Mouse (Mus musculus): ENCODE results near the gene Frem3.

Gene Frem3

DNA sequence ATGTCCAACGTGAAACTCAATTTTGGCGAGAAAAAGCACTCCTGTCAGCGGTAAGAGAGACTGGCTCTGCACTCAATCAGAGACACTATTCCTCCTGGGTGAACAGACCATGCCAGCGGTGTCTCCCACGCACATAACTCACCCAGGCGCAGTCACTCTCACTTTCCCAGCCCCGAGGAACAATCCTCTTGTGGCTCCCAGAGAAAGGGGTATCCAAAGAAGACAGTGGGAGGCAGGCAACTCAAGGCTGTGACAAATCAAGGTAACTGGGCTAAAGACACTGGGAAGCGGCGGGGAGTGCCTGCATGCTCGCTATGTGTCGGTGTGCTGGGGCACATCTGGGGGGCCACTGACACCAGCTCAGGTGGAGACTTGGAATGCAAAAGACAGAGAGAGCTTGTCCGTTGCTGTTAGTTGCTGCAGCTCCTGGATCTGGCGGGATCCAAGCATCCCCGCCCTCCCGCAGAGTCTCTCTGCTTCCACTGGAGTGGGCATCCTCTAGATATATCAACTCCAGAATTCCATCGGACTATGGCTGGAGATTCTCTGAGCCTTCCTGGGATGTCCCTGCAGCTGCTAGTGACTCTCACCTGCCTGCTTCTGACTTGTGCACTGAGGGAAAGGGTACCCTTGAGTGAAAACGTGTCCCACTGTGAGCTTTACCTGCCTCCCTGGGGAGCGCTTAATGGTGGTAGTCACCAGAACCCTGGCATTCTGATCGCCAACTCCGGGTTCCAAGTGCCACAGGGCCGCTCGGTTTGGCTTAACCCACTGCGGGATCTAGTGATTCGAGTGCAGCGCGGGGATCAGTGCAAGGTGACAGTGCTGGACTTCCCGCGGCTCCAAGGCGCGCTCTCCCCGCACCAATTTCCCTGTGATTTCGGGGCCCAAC, at the start of gene Frem3:
TSS of gene Frem3 (plus strand) at position 532 of the 892 bp plus-strand sequence.
- DNase-seq = no peak

DNA sequence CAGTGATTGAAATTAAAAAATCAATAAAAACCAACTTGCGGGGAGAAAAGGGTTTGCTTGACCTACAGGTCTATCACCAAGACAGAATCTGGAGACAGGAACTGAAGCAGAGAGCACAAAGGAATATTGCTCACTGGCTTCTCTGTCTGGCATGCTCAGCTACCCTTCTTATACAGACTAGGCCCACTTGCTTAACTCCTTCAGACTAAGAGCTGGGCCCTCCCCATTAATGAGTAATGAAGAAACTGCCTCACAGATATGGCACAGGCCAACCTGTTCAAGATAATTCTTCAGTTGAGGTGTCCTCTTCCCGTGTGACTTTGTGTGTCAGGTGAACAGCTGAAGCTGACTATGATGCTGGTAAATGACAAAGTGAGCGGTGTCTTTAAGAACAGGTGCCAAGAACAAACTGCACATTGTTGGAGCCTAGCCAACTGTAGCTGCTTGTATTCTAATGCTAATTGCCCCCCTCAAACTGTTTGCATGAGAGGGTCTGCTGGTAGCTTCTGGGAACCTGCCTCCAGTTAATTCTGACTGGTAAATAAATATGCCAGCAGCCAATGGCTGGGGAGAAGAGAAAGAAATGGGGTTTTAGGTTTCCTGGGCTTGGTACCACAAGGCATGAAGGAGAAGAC, 46.6 kb upstream of the Frem3 start:
- DNase-seq = no peak

DNA sequence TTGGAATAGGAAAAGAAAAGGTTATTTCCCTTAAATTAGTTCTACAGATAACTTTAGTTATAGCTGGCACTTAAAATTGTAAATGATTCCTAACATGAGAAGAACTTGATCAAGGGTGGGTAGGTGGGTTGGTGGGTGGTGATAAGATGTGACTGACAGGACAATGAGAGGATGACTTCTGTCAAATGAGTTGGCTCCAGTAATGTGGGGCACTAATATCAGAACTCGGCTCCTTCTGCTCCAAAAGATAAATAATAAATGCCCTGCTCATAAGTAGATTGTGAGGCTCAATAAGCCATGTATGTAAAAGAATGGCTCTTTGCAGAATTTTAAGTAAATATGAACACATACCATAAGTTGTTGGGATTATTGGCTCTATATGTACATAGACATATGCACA, 43.4 kb upstream of the Frem3 start:
- DNase-seq = no peak

DNA sequence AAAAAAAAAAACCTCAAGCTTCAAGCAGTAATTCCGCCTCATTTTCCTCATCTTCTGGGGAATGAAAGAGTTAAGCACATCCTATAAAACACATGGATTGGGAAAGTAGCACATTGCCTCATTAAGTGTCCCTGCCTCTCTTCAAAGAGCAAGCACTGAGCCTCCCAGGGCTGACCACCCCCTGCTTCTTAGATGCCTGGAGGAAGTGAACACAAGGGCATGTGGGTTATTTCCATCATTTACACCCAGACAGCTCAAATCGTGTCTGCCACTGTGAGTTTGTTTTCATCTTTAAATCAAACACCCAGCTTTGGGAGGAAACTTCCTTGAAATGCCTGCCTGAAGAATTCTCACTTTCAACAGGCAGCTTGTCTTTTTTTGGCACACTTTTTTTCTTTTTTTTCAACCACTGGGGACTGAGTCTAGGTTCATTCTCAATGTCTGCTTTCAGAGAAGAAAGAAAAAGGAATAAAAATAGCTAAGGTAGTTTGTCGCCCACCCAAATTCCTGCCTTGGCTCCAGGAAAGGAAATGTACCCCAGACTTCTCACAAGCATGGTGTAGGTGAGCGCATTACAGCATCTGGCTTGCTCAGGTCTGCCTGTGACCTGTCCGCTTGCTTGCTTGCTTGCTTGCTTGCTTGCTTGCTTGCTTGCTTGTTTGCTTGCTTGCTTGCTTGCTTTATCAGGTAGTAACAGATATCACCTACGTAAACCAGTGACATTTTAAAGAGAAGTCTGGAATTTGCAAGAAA, 42.5 kb upstream of the Frem3 start:
- DNase-seq = no peak

DNA sequence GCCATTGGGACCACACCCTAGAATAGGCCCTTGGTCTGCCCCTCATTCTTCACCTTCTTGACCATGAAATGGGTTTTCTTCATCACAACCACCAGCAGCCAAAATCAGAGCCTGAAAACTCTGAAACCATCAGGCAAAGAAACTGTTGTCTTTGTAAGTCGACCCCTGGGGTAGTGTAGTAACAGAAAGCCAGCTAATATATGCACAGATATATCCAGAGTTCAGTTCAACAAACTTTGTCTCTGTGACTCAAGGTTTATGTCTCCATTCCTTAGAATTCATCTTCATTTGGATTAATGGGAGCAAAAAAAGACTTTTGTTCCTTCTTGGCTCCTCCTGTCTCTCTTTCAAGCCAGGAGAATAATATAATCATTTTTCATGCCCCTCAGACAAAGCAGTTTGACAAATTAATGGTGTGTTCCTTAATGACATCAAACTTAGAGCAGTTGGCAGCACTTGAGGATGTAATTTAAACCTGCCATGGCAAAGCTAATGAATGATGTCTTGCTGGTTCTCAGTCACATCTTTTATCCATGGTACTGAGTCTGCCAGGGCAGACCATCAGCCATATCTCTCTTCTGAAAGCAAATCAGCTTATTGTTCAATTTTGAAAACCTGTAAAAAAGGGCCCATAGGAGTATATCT, 38.3 kb upstream of the Frem3 start:
- DNase-seq = no peak

DNA sequence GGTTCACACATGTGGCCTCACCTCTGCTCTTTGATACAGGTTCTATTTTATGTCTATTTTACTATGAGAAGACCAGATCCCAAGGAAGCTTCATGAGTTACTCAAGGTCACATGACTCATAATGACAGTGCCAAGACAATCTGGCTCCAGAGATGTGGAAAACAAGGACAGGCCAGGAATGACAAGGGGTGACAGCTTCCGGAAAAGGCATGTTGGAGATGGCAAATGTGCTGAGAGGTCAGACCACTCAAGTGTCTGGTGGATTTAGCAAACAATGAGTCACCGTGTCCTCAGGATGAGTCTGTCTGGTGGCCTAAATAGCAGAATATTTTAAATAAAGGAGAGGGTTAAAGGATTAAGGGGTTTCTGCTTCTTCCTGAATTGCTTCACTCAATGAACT, 33.8 kb upstream of the Frem3 start:
- no peak for DNase-seq

DNA sequence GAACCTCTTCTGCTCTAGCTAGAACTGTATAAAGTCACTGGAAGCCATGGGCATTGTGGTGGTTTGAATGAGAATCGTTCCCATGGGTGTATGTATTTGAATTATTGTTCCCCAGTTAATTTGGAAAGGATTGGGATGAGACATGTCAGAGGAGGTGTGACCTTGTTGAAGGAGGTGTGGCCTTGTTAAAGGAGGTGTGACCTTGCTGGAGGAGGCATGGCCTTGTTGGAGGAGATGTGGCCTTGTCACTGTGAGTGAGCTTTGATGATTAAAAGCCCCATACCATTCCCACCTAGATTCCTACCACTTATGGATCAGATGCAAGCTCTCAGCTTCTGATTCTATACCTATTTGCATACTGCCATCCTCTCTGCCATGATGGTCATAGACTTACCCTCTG, 31.8 kb upstream of the Frem3 start:
- DNase-seq = no peak

DNA sequence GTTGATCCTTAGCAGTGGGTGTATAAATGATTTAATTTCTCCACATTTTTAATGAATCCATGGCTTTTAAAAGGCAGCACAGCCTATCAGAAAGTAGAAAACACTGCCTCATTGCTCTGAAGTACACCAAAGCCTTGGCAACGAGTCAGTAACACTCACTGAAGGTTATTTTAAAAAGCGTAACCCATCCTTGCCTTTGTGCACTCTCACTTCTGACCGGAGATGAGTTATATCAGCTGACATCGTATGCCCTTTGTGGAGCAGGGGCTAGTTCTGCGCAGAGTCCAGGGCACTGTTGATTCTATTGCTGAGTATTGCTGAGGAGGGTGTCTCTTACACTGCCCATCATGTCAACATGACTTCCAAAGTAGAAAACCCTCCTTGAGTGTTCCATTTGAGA, 18.3 kb upstream of the Frem3 start:
- no peak for DNase-seq

DNA sequence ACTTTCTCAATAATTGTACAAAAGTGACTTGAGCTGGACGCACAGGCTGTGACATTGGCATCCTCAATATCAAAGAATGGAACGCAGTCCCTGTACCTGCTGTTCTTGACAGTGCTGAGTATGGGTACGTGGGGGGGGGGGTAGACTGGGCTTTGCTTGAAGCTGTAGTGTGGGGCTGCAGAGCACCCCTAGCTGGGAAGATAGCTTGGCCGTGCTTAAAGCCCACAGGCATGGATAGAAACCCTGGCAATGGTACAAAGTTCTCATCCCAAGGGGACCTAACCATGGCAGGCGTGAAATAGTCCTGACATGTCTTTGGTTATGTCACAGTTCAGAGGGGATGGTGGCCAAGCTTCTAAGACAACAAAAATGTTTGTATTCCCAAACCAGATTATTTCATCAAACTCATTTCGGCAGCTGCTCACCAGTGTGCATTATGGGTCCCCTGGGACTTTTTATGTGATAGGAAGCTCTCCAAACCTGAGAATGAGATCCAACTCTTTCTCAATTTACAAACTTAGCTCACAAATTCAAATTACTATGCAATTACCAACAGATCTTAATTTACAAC, 10.2 kb upstream of the Frem3 start:
- DNase-seq = no peak

DNA sequence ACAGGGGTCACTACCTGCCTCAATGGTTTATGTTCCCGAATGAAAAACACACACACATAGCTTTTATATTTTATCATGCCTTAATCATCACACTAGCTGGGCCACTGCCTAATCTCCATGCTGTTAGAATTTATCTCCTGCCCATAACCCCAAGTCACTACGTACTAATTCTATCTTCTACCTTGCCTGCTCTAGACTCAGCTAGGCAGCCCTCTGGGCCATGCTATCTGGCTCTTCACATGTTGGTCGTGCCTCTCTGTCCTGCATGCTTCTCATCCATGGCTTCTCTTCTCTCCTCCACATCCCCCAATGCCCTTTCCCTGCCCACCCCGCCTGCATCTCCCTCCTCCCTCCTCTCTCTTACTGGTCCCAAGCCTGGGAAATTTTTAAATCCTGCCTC, 9.0 kb upstream of the Frem3 start:
- no peak for DNase-seq

DNA sequence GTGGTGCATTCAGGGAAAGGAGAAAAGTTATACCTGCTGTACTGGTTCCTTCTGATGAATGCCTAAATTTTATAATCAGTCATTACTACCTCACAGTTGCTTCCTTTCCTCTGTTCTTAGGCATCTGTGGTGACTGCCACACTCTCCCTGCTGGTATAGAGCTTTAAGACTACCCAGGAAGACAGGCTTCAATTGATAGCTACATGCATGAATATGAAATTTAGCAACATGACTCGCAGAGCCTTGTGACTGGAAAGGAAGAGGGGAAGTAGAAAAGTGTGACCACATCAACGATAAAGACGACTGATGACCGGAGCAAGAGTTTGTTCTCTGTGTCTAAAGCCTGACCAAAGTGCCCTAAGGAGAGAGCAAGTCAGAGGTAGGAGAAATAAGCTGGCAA, 3.8 kb upstream of the Frem3 start:
- DNase-seq = no peak

DNA sequence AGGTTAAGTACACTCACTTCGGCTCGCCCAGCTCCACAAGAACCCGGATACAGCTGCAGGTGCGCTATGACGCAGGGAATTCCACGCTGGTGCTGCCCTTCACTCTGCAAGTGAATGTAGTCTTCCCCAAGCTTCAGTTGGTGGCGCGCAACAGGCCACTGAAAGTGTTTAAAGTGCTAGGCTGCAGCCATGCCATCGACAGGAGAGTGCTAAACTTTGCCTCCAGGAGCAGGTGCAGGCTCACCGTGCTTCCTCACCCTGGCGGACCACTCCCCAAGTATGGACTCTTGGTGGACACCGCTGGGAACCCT, 516 bp downstream of the Frem3 start:
- no peak for DNase-seq

DNA sequence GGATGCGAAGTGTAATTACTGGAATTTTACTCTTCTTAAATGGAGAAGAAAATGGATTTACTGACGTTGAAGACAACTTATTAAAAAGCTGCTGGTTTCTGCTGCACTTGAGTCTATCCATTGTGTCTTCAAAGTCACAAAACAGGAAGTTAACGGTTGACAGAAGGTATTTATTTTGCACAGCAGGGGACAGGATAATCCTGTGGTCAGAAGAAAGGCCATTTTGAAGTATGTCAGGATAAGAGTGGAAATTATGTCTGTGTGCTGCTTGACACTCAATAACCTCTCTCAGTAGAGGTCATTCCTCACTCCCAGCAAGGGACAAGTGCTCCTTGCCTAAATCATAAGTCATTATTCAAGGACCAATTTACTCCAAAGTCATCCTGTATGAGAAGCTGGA, 8.9 kb downstream of the Frem3 start:
- no peak for DNase-seq

DNA sequence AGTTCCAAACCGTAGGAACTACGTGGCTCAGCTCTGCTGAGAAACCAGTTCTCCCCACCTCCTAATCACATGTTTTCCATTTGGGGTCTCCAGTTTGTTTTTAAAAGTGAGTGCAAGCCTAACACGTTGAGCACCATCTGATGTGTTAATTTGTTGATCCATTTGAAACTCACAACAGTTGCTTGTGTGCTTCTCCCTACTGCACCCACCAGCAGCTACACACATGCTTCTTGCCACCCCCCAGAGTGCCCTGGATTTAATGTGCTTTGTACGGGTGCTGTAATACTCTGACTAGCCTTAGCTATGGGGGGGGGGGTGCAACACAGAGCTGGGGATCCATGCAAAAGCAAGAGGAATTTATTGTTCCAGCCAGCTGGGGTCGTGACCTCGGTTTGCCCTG, 36.5 kb downstream of the Frem3 start:
- no peak for DNase-seq

DNA sequence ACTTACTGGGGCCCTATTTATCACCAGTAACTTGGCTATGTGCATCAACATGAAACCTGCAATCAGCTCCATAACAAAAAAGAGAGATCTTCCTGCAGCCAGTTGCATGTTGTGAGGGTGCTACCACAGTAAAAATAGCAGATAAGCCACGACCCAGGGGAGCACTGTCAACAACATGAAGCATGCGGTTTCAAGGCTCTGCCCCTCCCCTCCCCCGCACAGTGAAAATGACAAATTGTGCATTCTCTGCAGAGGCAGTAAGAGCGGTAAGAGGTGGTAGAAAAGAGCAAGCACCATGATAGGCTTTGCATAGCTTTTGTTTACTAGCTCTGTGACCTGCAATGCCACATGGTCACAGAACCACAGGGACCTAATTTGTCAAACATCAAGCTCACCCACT, 46.8 kb downstream of the Frem3 start:
- peak; percentile 54 for DNase-seq

DNA sequence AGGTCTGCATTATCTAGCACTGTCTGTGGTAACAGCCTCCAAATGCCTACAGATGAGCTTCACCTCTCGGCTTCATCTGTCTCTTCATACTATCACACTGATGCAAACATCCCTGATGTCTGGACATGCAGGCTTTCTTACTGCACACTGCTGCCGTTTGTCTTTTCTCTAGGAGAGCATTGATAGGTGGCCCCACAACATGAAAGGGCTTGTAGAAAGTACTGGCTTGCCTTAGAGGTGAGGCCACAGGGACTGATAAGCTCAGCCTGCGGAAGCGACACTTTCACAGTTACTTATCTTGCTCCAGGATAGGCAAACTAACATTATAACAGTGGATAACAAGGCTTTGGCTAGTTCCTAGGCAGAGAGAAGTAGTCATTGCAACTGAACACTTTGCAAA, 50.2 kb downstream of the Frem3 start:
- DNase-seq = peak; percentile 65

DNA sequence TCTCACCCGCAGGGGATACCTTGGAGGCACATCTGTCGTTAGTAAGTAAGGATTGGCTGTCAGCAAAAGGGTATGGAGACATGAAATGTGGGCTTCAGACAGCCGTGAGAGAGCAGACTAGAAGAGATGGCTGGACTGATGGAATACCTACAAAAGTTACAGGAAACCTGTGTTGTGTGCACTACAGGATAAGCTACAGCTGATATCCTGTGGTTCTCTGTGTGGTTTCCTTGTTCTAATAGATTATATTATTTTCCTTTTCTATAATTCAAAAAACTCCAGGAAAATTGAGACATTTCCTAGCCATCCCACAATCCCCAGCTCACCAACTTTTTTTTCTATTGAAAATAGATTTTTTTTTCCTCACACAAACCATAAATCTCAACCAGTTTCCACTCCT, 52.6 kb downstream of the Frem3 start:
- no peak for DNase-seq

DNA sequence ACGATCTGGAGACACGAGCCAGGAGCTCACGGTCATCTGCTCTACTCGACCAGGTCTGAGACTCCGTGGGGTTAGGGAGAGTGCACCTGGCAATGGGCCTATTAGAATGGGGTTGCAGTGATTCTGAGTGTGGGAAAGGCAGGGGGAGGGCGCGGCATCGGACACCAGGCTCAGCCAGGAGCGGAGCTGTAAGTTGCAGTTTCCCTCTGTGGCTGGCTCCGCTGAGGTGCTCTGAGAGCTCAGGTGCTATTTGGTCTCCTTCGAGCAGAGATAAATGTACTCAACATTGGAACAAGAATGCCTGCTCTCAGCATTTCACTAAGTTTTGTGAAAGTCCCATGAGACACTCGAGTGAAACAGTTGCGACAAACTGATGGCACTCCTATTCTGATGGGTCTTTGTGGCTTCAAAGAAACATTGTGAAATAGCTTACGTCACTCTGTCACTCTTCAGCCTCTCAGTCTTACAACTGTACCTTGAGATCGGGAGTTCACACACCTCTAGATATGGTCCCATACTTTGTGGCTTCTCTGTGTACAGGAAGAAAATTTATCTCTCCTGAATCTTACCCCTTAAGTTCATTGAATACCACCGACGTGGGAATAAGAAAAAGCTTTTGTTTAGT, 58.5 kb downstream of the Frem3 start:
- DNase-seq = no peak

DNA sequence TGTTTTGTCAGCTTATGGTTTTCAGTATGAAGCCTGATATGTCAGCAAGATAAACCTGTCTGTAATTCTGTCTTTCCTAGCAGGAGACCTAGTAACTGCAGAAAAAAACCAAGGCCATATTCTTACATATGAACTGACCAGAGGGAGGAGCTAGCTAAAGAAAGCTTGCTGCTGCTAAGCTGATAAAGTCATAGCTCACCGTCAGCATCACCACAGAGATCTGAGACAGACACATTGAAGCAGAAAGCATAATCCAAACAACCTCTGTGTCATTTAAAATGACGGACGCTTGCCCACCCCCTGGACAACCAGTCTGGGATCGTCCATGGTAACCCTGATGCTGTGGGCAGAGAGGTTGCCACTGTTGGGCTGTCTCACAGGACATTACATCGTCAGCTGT, 71.7 kb downstream of the Frem3 start:
- no peak for DNase-seq

DNA sequence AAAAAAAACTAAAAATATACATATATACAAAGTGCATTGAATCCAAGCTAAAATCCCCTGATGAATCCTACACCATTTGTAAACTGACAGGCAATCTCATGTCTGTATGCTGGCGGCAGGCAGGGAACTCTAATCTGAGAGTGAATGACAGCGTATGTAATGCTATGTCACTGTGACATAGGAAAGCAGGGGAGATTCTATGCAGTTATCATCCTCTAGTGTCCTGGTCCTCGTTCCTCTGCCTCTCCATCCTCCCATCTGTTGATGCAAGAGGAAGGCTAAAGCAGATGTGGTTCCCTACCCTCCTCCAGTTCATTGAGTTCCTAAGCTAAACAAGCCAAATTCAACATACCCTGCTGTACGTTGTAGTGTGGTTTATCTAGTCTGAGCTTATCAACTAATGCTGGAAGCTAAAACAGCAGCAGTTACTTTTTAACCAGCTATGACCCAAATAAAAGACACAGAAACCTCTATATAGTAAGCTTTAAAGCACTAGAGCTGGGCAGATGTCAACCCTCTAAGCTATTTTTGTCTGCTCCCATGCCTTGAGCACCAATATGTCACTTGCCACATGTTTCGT, 73.0 kb downstream of the Frem3 start:
- peak; percentile 64 for DNase-seq

DNA sequence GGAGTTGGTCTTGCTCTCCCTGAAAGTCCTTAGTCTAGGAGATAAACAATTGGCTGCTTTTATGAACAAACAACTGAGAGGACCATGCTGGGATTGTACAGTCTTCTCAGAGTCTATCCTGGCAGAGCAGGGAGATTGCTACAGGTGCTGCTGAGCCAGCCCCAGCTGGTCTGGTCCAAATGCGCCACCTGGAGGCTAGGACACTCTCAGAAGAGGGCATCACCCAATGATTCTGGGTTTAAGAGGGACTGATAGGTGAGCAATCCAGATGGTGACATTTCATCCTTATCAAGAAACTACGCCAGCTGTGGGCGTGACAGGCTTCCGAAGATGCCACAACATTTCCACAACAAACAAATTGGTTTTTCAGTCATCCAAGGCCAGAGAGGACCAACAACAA, 77.3 kb downstream of the Frem3 start:
- DNase-seq = peak; percentile 91

DNA sequence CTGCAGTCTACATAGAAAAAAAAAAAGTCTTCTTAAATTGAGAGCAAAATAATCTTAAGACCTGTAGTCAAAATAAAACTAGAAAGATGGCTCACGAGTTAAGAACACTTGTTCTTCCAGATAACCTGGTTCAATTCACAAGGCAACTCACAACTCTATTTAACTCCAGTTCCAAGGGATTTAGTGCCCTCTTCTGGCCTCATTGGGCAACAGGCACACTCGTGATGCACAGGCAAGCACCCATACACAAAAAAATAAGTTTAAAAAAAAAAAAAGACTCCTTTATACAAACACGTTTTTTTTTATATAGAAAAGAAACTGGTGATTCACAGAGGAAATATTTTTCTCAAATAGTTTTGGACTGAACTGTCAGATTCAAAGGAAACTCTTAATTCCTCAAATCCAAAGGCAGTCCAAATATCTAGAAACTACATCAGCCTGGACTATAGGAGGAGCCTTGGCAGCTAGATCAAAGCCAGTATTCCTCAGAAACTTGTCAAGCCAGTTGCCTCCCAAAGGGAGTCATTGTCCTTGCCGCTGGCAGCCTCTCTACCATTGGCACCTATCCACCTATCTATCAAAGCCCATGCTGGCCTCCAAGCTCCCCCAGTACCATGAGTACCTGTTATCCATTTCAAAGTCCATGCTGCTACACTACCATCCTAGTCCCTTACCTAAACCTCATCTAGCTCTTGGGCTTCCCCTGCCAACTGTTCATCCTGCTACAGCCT, 100.0 kb downstream of the Frem3 start:
- peak; percentile 50 for DNase-seq

Data from liver (tissue).